Mouse (Mus musculus): ENCODE measurements around the gene Aoah.

GRCm38 (mm10) chr13:20904118-20904517, 110.2 kb downstream of the Aoah start:
- TF ChIP-seq POLR2A (IDR thresholded peaks at IDR 0.05; ENCODE audit: borderline replicate concordance, extremely low read depth, low read depth, low read length) = no peak
- TF ChIP-seq CTCF (IDR thresholded peaks at IDR 0.05; ENCODE audit: insufficient read depth, low read length) = no peak
